Mouse (Mus musculus) cortical plate, adult 2 months (tissue): ENCODE data around the gene Sf3a1.

ENCODE experiments used
- CTCF ChIP-seq: fragments of 200-500 bp; IDR thresholded peaks from 2 replicates; pipeline ENCODE4 v1.5.1; 2011; ENCODE audit warnings: mild to moderate bottlenecking, control low read depth, low read length; ENCODE audit not compliant: insufficient read depth; ENCODE audit errors: extremely low read depth
- POLR2A ChIP-seq: fragments of 200-500 bp; IDR thresholded peaks from 2 replicates; pipeline ENCODE4 v1.6.1; 2011; ENCODE audit warnings: mild to moderate bottlenecking, low read length, control low read depth; ENCODE audit not compliant: insufficient read depth; ENCODE audit errors: extremely low read depth

DNA sequence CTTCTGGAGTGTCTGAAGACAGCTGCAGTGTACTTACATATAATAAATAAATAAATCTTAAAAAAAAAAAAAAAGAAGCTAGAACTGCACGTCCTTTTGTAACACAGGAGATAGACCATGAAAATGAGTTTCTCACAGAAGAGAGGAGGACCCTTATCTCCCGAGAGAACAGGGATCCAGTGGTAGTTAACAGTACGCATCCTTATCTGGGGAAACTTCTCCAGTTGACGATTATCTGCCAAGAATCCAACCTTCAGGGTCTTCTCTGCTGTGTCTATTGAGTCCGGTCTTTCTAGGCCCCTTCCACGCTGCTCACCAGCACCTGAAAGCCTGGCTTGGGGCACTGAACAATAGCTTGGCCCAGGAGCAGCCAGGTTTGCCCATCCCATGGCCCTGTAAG, 46.2 kb upstream of the Sf3a1 start:
- no peak for TF ChIP-seq CTCF
- TF ChIP-seq POLR2A, result no peak
